Comparison of ENCODE assay signal across 9 mouse cellular contexts in genomic region chr17:26838911-26839717, GRCm38 (mm10). TPM values are rescaled to one million over a fixed set of nuclear protein-coding genes. Genes with fewer than 3 reads are reported as not detected.
DNase-seq lines count a peak whose midpoint lies in the region.
"Had no signal": no experiment of that assay in that cellular context is flagged by ENCODE, and none has a peak within 500 bp of the region (broad histone marks: within the 10 kb centered on the region; RNA-seq: fewer than 3 reads in every experiment).

No protein-coding gene starts in this region.

- peak; percentile 87 for DNase-seq in heart, adult 11 months
- DNase-seq in heart, adult 9 months (ENCODE audit: low spot score in 2 of 2), result no peak
- peak; percentile 38 for DNase-seq in embryo, embryonic 10.5 days (ENCODE audit: low spot score)
- peak; percentile 17 to 28 for DNase-seq in heart, postnatal 36 days
- peak; percentile 49 for DNase-seq in midbrain, embryonic 10.5 days (ENCODE audit: low spot score)
- no peak for DNase-seq in frontal cortex, adult 2 months (ENCODE audit: extremely low spot score in 1 of 2, low spot score in 1 of 2)
- no peak for DNase-seq in cerebellum, adult 11 months
- no peak for DNase-seq in kidney, adult 11 months

- no peaks in the 10 kb centered on the region for H3K9me3 ChIP-seq in midbrain, embryonic 10.5 days (replicated peaks)

- no peak overlapping the region for H3K27ac ChIP-seq in midbrain, embryonic 10.5 days (replicated peaks)

- H3K36me3 ChIP-seq in midbrain, embryonic 10.5 days, result no peaks in the 10 kb centered on the region

- intact Hi-C loops in heart, postnatal 36 days (cut with DNase I), result loop anchor here (1.0 kb wide), 1 partner anchor 7 kb away; no protein-coding TSS in a partner anchor

- peaks cover 15% of the 10 kb centered on the region for H3K4me1 ChIP-seq in midbrain, embryonic 10.5 days

- H3K27me3 ChIP-seq in midbrain, embryonic 10.5 days (ENCODE audit: low read depth, poor library complexity, severe bottlenecking), result peaks cover 100% of the 10 kb centered on the region

- H3K4me3 ChIP-seq in midbrain, embryonic 10.5 days, result peak overlapping the region; percentile 18
- H3K4me3 ChIP-seq: myocyte had no signal

- WGBS in midbrain, embryonic 10.5 days, result under 1% methylated on average over 86 of the region's 87 CpGs

RNA-seq across cellular contexts. Expression of gene Nkx2-5, which starts 5.7 kb away (rescaled TPM):
- 10 to 100 TPM; 80.7 TPM for total RNA-seq in heart, postnatal 36 days (2021)
- not detected in 2 replicates for polyA plus RNA-seq in midbrain, embryonic 10.5 days (2016; fragmentation: Nextera tagmentation; extraction: Ambion mirVana)
- polyA plus RNA-seq in frontal cortex, adult 2 months (2012; rRNA removed), result not detected in 2 replicates

RNA-seq across cellular contexts. Expression of gene Bnip1, which starts 58.2 kb away (rescaled TPM):
- 10 to 100 TPM; 24.5 to 27.2 TPM for total RNA-seq in heart, postnatal 36 days (2021)
- 46.4 and 48.9 TPM in 2 replicates for polyA plus RNA-seq in midbrain, embryonic 10.5 days (2016; fragmentation: Nextera tagmentation; extraction: Ambion mirVana)
- polyA plus RNA-seq in frontal cortex, adult 2 months (2012; rRNA removed), result 43.1 and 47.8 TPM in 2 replicates

Comparison
In these comparisons a context has a peak if more than half of its experiments do, and no peak if none do; other contexts are left out.
1. DNase-seq: peak in heart, adult 11 months (single experiment), embryo, embryonic 10.5 days (single experiment), heart, postnatal 36 days (2 of 2) and midbrain, embryonic 10.5 days (single experiment); none in heart, adult 9 months (0 of 2), frontal cortex, adult 2 months (0 of 2), cerebellum, adult 11 months (single experiment) and kidney, adult 11 months (single experiment).